Mouse (Mus musculus) E14TG2a.4 (cell line): ENCODE data around the gene Gpx4.

ENCODE experiments used
- CTCF ChIP-seq: conservative IDR thresholded peaks from 2 replicates; pipeline ENCODE4 v1.5.1; 2014; ENCODE audit warnings: low read length
- NANOG ChIP-seq: IDR thresholded peaks from 2 replicates; pipeline ENCODE4 v1.6.1; 2014; ENCODE audit warnings: borderline replicate concordance, low read length, mixed read lengths

- TF ChIP-seq CTCF: no peak
- TF ChIP-seq NANOG: no peak
These were observed 22.0 kb upstream of the Gpx4 start for GRCm38 (mm10) chr10:80025044-80025347.
